Mouse (Mus musculus) activated CD4-positive, CD25-positive, alpha-beta regulatory T cell, adult 4 months (primary cell): ENCODE measurements around the gene Cdh4. TPM values are rescaled to one million over a fixed set of nuclear protein-coding genes. Genes with fewer than 3 reads are reported as not detected.

Experiments used
- ATAC-seq: one replicate; pipeline ENCODE4 v1.8.0; 2017
- polyA plus RNA-seq, 2 experiments: library from polyadenylated mRNA; unstranded; fragments of 100-300 nt; shearing (Covaris generic); gene quantifications; one replicate each; pipeline ENCODE4 v1.2.1; 2017

Cdh4 gene
- under 1 TPM; 0.14 to 0.20 TPM for polyA plus RNA-seq

DNA sequence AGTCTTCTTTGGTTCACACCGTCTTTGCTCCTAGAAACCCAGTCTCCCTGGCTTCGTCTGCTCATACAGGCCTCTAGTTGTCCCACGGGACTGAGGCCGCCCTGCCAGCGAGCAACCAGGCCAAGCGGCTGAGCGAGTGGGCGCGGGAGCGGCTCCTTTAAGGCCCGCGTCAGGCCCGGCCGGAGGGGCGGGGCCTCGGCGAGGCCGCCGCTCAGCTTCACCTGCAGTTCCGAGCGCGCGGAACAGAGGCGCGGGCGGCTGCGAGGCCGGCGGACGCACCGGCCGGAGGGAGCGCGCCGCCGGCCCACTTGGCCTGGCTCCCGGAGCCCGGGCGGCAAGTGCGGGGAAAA lies at the start of gene Cdh4:
Cdh4 (plus strand) TSS at position 241 of the 350 bp plus-strand sequence.
- no peak for ATAC-seq

DNA sequence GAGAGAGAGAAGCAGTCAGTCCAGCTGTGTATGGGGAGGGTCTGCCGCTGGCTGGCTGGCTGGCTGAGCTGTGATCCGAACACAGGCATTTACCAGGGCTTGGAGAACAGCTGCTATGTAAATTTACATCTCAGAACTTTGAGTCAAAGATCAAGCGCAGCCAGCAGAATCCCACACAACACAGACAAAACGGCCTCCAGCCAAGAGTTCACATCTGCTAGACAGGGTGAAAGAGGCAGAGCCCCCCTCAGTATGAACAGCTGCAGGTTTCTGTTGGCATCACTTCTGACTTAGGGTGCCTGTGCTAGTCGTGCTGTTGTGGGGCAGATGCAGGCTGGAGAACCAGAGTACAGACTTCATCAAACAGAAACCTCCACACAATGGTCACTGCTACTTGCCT lies 46.8 kb upstream of the Cdh4 start:
- no peak for ATAC-seq

DNA sequence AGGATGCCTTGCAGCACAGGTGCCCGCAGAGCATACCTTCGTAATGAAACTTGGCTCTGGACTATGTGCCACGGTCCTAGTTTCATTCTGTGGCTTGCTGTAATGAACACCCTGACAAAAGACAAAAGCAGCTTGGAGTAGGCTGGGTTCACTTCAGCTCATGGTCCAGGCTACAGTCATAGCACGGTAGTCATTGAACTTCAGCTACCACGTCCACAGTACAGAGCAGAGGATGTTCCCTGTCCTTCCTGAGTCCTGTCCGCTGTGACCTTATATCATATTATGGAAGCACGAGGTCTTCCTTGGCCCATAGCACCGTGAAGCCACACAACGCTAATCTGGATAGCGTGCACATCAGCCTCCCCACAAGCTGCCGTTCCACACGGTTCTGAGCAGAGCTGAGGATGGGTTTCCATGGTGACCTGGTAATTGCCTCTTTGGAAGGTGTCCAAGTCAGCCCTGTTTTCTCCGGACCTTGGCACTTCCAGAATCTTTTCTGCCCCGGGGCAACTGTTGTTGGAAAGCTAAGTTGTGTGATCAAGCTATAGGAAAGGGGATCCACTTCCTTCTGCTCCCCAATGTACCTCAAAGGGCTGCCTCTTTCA lies 42.5 kb upstream of the Cdh4 start:
- ATAC-seq, result no peak

DNA sequence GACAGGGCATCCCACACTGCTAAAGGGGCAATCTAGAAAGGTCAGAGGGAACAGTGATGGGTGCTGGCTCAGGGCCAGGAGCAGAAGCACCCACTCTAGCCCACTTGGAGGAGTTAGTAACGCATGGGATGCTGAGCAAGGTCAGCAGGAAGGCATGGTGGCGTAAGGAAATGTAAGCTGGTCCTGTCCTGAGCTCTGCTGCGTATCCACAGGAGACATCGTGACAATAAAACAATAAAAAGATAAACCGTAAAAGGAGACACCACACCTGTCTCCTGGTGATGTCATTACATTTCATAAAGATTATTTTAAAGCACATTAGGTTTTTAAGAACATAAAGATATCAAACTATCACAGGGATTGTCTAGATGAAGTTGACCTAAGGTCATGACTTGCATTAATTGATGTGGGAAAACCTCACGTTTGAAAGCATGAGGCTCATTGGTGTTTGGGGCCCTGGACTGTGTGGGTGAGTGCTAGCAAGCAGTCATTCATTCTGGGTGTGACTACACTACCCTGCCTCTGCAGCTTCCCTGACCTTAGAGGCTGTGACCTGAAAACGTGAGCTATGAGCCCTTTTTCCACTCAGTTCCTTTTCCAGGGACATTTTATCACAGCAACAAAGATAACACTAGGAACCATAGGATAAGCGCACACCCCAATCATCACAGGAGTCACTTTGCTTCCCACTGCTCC lies 31.2 kb upstream of the Cdh4 start:
- no peak for ATAC-seq

DNA sequence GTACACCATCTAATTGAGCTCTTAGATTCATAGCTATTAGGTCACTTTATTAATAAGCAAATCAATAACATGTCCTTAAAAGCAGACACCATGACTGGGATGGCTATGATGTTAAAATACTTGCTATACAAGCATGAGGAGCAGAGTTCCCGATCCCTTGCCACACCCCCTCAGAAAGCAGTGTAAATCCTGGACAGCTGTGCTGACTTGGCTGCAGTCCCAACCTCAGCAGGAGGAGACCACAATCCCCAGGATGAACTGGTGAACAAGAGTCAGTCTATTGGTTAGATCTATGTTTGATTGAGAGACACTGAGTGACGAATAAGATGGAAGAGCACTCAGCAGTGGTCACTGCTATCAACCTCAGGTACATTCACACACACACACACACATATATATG lies 29.3 kb upstream of the Cdh4 start:
- ATAC-seq, result no peak

DNA sequence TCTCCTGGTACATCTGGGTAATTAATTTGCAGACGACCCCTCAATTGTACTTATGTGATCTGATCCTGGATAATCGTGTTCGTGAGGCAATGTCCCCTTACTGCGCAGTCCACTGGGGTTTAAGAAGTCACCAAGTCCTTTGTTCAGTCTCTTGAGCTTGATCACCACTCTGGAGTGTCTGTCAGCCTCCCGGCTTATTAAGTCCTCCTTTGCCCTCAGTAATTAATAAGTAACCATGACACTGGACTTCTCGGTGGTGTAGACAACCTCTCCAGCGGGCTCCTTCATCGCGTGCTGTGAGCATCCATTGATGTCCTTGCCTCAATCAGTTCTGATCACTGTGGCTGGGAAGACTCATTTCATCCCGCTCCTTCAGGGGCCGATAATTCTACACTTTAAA lies 28.0 kb upstream of the Cdh4 start:
- ATAC-seq, result no peak

DNA sequence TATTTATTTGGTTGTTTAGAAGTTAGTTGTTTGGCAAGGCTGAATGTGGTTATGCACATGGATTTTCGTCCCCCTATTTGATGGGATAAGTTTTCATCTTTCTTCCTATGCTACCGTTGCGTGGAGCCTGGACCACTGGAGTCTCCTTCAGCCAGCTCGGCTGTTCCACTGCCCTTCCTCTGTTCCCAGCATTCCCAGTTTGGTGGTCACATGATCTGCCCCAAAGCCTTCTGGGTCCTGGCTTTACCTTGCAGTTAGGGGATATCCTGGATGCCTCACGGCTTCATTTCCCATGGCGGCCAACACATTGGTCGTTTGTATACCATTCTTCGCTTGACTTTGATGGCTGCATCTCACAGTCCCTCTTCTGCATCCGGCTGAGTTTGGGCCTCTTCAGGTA lies 27.5 kb upstream of the Cdh4 start:
- ATAC-seq, result no peak

DNA sequence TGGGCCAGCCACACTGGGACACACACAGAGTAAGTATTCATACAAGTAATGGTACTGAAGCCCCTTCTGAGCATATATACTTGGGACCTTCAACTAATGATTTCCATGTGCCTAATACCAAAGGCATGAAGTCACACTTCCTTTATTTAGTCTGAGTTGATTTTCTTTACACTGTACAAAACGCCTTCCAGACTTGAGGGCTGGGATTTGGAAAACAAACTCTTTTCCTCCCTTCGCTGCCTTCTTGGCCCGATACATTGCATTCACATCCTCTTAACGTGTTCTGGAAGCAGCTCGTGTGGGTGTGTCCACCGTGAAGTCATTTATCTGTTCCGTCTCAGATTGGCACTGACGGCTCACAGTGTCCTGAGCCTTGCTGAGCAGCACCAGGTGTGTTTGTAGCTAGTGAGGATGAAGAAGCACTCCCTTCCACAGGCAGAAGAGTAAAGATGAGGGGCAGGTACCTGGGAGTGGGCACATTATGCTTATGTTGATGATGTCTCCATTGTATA lies 26.3 kb upstream of the Cdh4 start:
- ATAC-seq, result no peak

DNA sequence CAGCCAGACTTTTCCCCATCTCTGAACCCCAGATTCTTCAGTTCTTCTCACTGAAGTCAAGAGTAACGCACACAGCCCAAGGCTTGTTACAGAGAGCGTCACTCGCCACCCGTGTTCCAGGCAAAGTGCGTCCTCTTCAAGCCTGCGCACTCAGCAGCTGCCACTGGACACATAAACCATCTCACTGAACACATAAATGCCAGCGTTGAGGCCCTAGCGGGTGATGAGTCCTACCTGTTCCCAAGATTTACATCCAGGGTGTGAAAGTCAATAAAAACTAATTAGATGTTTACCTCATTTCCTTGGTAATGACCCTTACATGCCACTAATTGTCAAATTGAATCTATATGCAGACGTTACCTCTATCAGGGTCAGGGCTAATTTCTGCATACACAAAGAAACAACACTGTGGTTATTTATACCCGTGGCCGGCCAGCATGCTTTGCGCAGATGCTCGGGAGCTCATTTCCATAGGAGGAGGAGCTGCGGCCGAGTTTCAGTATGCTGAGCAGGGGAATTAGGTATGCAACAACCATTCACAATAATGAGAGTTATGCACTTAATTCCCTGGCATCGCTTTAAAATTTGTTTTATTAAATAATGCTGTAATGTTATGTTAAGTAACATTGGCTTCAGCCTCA lies 25.5 kb upstream of the Cdh4 start:
- ATAC-seq, result no peak

DNA sequence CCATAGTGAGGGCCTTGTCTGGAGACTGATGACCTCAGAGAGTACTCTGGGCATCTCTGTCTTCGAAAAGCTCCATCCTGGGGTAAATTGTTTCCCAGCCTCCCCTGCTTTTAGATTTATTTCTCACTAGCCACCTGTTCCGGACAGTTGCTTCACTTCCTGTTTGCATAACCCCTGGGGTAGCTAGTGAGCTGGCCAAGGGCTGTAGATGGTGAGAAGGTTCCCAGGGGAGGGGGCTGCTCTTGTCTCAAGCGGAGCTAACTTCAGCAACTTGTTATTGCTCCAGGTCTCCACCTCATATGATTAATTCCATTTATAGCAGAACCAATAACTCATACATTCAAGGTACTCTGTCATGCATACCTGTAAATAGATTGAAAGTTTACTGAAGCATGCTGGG lies 16.6 kb upstream of the Cdh4 start:
- ATAC-seq, result no peak

DNA sequence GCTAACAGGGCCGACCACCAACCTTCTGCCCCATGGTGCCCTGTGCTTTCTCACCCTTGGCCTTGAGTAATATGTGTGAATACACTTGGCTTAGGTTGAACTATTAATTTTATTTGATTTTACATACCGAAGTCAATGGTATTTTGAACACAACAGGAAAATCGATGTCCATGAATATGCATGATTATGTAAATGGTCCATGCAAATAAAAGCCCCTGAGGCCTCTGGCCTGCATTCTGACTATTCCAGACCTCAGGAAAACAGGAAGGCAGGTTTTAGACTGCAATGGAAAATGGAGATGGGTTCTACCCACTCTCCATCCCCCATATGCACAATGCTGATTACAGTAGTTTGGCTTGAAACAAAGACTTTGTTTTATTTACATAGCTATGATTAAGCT lies 13.3 kb upstream of the Cdh4 start:
- ATAC-seq, result no peak

DNA sequence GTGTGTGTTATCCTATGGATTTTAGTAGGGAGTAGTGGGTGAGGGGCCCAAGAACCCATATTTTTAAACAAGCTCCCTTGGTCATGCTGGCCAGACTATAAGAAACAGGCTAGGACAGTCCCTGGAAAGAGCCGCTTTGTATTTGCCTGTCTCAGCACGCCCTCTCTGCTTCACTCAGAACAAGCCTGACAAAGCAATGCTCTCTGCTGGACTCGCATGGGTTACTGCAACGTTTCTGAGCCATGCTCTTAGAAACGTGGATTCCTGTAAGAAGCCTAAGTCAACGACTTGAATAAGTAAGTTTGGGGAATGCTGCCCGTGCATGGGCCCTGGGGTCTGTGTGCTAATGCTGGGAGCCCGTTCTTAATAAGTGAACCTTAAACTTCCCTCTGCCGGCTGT lies 2.1 kb upstream of the Cdh4 start:
- ATAC-seq, result no peak

DNA sequence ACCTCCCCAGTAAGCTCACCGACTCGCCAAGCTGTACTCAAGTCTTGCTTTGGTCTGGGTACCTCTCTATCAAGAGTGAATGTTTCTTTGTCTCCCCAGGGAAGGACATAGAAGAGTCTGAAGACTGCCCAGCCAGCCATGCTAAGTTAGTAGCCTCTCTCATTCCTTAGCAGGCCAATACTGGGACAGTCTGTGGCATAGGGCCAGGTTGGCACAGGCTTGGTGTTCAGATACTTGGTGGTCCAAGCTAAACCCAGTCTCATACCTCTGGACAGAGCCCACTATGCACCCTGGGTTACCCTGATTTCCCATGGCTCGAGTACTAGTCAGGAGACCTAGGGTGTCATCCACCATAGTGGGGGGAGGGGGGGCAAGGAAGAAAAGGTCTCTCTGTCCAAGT lies 1.1 kb upstream of the Cdh4 start:
- no peak for ATAC-seq

DNA sequence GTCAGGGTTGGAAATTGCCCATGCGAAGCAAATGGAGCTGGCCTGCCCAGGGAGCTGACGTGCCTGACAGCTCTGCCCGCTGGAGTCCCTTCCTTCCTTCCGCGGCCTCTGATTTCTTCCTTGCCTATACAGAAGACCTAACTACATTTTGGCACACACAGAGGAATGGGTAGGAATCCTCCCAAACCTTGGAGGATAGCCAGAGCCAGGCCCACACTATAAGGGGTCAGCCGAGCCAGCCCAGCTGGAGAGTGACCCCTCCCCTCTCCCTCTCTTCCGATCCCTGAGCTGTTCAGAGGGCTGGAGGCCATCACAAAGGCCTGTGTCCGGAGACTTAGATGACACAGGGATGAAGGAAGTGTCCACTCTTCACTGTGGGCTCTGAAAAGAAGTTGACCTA lies 514 bp upstream of the Cdh4 start:
- ATAC-seq, result no peak

DNA sequence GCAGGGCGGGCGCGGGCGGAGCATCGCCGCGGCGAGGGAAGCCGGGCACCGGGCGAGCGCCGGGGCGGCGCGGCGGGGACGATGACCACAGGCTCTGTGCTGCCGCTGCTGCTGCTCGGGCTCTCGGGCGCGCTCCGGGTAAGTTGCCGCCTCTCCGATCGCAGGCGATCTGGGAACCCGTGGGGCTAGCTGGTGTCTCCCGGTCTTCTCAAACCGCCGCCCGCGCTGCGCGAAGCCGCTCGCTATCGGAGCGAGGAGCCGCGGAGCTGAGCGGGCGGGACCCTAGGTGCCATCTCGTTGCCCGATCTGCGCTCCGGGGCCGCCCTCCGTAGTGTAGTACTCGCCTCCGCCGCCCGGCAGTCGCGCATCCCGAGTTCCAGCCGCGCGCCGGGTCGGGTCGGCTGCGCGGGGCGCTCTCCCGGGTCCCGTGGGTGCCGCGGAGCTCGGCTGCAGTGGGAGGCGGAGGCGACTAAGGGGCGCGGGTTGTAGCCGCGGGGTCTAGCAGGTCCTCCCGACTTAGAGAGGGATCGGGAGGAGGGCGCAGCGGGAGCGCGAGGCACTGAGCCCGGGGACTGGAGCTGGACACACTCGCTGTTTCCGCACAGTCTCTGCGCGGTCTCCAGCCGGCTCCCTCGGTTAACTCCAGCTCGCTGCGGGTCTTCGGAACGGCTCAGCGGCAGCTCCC lies 452 bp downstream of the Cdh4 start:
- ATAC-seq, result no peak

DNA sequence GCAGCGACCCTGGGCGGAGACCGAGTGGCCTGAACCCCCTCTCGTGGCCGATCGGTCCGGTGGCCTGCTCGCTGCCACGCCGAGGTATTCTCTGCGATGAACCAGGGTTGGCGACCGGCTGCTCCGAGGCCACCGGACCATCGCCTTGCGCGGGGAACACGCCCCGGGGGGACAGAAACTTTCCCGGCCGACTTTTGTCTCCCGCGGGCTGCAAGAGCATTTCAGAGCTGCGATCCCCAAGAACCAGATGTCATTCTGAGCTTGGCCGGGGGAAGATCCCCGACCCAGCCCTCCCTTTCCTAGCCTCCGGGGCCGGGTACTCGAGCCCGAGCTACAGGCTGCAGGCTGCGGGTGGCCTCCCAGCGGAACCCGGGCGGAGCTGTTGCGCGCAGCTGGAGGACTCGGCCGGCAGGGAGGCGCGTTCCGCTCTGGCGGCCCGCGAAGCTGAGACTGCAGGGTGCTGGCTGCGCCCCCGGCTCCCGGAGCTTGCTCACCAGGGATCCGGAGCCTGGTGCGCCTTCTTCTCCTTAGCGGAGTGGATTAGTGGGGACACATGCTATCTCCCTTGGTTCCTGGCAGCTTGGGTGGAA lies 1.1 kb downstream of the Cdh4 start:
- no peak for ATAC-seq

DNA sequence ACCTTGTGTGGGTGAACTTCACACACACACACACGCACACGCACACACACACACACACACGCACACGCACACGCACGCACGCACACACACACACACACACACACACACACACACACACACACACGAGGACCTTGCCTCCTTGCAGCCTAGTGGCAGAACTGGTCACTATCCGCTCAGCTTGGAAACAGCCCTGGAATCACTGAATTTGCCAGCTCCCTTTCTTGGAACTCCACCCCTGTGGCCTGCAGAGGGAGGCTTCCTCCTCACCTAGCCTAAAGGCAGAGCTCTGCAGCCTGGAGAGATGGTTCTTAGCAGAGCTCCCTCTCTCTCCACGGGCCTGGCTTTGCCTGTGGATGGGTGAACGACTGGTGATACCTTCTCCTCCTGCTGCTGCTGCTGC lies 1.7 kb downstream of the Cdh4 start:
- ATAC-seq, result no peak

DNA sequence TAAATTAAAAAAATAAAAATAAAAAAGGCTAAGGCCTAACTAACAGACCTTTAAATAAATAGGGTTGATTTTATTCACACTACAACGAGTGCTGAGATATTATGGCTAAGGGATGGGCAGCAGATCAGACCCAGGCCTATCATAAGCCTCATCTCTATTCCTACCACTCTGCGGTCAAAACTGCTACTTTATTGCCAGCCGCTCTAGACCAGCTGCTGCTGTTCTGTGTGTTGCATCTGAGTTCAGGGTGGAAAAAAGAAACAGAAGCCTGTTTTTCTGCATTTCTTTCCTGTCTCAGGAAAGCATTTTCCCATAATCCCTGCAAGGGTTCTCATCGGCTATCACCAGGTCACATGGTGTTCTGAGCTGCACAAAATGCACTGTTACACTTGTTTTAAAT lies 6.0 kb downstream of the Cdh4 start:
- ATAC-seq, result no peak

DNA sequence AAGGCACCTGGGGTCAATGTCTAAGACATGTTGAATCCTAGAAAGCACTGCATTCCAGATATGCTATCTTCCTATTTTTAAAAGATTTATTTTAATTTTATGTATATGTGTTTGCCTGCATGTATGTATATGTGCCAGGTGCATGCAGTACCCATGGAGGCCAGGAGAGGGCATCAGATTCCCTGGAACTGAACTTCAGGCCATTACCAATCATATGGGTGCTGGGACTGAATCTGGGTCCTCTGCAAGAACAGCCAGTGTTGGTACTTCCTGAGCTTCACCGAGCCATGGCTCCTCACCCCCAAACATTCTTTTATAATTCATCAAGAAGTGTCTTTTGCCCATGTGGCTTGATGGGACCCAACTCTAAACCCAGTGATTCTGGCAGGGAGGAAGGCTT lies 6.8 kb downstream of the Cdh4 start:
- ATAC-seq, result no peak

DNA sequence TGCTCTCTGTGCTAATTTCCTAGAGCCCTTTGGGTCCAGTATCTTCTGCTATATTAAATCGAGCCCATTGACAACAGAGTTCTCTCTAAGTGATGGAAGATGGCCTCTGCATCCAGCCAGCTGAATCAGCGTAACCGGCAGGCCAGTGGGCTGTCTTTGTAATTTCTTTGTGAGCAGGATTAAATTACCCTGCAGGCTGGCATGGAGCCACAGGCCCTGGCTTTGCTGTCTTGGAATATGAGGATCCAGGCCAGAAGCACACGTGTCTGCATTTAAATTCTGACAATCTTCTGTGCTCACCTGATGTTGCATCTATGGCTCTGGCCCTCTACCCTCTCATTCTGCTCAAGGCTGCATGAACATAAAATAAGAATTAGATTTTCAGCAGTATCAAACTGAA lies 17.0 kb downstream of the Cdh4 start:
- ATAC-seq, result no peak

DNA sequence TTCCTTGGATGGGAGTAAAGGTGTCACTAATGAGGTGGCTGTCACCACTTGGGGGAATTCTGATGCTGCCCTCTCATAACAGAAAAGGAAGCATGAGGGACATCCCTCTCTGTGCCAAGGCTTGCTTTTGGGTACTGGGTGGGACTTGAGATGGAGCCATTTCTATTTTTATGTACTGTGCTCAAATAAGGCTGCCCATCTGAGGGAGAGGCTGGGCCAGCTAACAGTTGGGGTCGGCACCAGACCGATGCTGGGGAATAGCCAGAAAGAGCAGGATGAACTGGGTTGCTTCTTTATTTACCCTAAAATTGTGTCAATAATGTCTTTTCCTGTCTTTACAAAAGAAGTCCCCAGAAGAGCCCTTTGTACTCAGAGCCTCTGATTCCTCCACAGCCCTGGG lies 17.4 kb downstream of the Cdh4 start:
- ATAC-seq, result no peak

DNA sequence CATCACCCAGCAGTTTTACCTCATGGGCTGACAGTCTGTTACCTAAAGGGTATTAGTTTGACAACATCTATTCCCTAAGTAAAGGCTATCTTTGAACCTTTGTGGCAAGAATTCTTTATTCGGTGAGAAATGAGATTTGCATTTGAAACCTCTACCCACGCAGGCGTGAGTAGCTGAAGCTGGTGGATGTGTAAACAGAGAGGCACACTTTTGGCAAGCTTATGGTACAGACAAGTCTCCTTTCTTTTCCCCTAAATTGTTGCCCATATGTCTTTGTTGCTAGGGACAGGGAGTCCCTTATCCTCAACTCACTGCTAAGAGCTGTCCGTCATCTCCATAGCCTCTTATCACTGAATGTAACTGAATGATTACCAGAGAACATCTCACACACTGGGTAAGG lies 21.3 kb downstream of the Cdh4 start:
- no peak for ATAC-seq

DNA sequence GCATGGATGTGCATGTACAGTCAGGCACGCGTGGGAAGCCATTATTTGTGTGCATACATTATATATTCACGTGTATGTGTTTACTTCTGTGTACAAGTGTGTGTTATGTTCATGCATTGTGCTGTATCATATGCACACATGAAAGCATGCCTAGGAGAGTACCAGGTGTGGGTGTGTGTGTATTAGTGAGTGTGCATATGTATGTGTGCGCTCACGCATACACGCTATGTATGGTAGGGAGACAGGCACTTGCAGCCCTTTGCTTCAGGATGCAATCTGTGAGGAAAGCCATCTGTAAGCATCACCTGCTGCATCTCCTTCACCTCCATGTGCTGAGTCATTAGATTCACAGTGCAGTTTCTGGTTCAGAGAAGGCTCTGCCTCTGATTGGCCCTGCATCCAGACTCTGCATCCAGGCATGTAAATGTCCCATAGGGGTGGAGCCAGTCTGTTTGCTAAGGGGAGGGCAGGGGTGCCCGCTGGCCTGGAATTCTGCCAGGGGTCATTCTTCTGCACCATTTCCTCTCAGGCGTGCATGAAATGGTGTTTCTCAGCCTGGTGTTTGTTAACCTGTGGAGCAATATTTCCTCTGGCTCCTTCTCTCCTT lies 25.7 kb downstream of the Cdh4 start:
- ATAC-seq, result no peak
